In the genomic region with DNA sequence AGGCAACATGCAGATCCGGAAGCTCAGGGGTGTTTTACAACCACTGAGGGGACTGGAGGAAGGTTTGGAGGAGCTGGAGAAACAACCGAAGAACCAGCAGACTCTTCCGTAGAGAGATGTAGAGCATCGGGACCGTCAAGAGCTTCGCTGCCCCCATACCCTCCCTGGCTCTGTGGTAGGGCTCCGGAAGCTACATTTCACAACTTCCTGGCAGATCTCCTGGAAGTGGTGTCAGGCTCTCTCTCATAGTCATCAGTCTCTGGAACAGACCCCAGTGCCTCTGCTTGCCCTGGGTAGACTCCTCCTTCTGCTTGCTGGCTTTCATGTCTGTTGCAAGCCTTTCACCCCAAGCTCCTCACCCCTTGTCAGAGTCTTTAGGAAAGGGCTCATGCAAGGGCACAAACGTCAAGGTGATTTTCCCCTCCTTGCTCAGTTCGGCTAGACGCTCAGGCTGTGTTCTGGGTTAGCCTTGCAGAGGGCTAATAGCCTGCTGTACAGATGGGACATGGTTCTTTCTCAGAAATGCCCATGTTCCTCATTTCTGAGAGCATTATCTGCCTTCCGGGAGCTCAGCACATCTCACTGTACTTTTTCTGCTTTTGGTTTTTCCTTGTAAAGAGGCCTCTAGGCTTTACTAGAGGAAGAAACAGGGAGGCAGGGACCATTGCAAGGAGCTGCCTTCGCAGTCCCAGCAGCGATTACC, we compare ENCODE assay signal across 10 mouse cellular contexts. TPM values are rescaled to one million over a fixed set of nuclear protein-coding genes. Genes with fewer than 3 reads are reported as not detected.
DNase-seq lines count a peak whose midpoint lies in the region; ATAC-seq and TF ChIP-seq lines count a peak whose summit lies in the region.
"Had no signal": no experiment of that assay in that cellular context is flagged by ENCODE, and none has a peak within 500 bp of the region (broad histone marks: within the 10 kb centered on the region; RNA-seq: fewer than 3 reads in every experiment).

No protein-coding gene starts in this region.

- no peak overlapping the region for H3K9ac ChIP-seq in heart, adult 2 months (ENCODE audit: low read depth, low read length)
- no peak overlapping the region for H3K9ac ChIP-seq in lung, postnatal 0 days (replicated peaks; ENCODE audit: low read depth)

- no peaks in the 10 kb centered on the region for H3K9me3 ChIP-seq in lung, postnatal 0 days (ENCODE audit: low read length)

- no peak for TF ChIP-seq POLR2A in thymus, adult 2 months (IDR thresholded peaks at IDR 0.05; ENCODE audit: control insufficient read depth, extremely low read depth, insufficient read depth, low read length, poor library complexity)
- no peak for TF ChIP-seq POLR2A in heart, adult 2 months (IDR thresholded peaks at IDR 0.05; ENCODE audit: insufficient read depth, low read depth, low read length)

- H3K27ac ChIP-seq in thymus, adult 2 months (ENCODE audit: control insufficient read depth, insufficient read depth, low read length): no peak overlapping the region; the same call in 1 of the 2 replicates
- peak overlapping the region; percentile 17; the same call in 1 of the 2 replicates for H3K27ac ChIP-seq in heart, adult 2 months
- H3K27ac ChIP-seq in lung, postnatal 0 days (ENCODE audit: low read length): 0 out of 2 replicates have a peak overlapping the region, but pooled peaks have one; percentile 11
- H3K27ac ChIP-seq: kidney, postnatal 0 days had no signal

- WGBS in thymus, adult 2 months: 8% methylated on average over 13 of the region's 13 CpGs
- 55% methylated on average over 13 of the region's 13 CpGs for WGBS in heart, adult 2 months
- 48% methylated on average over 13 of the region's 13 CpGs for WGBS in lung, postnatal 0 days

- TF ChIP-seq EP300 in heart, adult 2 months (IDR thresholded peaks at IDR 0.05; ENCODE audit: insufficient read depth, low read depth, low read length): no peak
- no peak; the same call in 1 of the 2 replicates for TF ChIP-seq EP300 in lung, postnatal 0 days (IDR thresholded peaks at IDR 0.05)

- intact Hi-C loops in heart, adult 2 months (cut with DNase I): no loop called here

- H3K27me3 ChIP-seq in thymus, adult 2 months (ENCODE audit: control insufficient read depth, insufficient read depth, low read length): no peaks in the 10 kb centered on the region
- no peaks in the 10 kb centered on the region for H3K27me3 ChIP-seq in heart, adult 2 months (ENCODE audit: control insufficient read depth, insufficient read depth, low read length)
- H3K27me3 ChIP-seq in lung, postnatal 0 days (replicated peaks; ENCODE audit: insufficient read depth, low read length): no peaks in the 10 kb centered on the region

- H3K4me3 ChIP-seq in thymus, adult 2 months (ENCODE audit: control insufficient read depth, insufficient read depth, low read length): 0 out of 2 replicates have a peak overlapping the region, but pooled peaks have one; percentile 13
- H3K4me3 ChIP-seq in heart, adult 2 months: no peak overlapping the region
- H3K4me3 ChIP-seq in lung, postnatal 0 days (ENCODE audit: low read depth, low read length): no peak overlapping the region

- peaks cover 16% of the 10 kb centered on the region for H3K4me1 ChIP-seq in thymus, adult 2 months (replicated peaks; ENCODE audit: control insufficient read depth, insufficient read depth, low read length)
- peaks cover 9% of the 10 kb centered on the region for H3K4me1 ChIP-seq in heart, adult 2 months (ENCODE audit: control insufficient read depth, insufficient read depth, low read length)
- H3K4me1 ChIP-seq in lung, postnatal 0 days (ENCODE audit: insufficient read depth, low read depth, low read length): peaks cover 5% of the 10 kb centered on the region; the same call in 1 of the 2 replicates

- no peaks in the 10 kb centered on the region for H3K79me2 ChIP-seq in heart, adult 2 months (replicated peaks; ENCODE audit: control insufficient read depth, insufficient read depth, low read length)

- no peak overlapping the region for H3K4me2 ChIP-seq in lung, postnatal 0 days (replicated peaks; ENCODE audit: low read depth, low read length)

- TF ChIP-seq CTCF in thymus, adult 2 months (IDR thresholded peaks at IDR 0.05; ENCODE audit: borderline replicate concordance, control insufficient read depth, extremely low read depth, insufficient read depth, low read length, poor library complexity): no peak
- no peak for TF ChIP-seq CTCF in heart, adult 2 months (IDR thresholded peaks at IDR 0.05)
- TF ChIP-seq CTCF in lung, postnatal 0 days (IDR thresholded peaks at IDR 0.05): no peak

- ATAC-seq in lung, postnatal 0 days: peak; percentile 85

- DNase-seq in thymus, adult 2 months: peak; percentile 21
- DNase-seq in thymus, adult 18-20 months: no peak
- DNase-seq in heart, adult 2 months: peak; percentile 54 to 75
- peak; percentile 78 for DNase-seq in lung, postnatal 0 days (ENCODE audit: low spot score)
- peak; percentile 44 for DNase-seq in thymus, postnatal 4 days
- DNase-seq in layer of hippocampus, adult 9-11 months: no peak
- DNase-seq in layer of hippocampus, postnatal 36 days: no peak
- no peak for DNase-seq in ovary, adult 18-20 months (ENCODE audit: low spot score)
- DNase-seq: cerebellum, postnatal 25 days had no signal

- H3K36me3 ChIP-seq in thymus, adult 2 months (ENCODE audit: control insufficient read depth, insufficient read depth, low read length): no peaks in the 10 kb centered on the region
- H3K36me3 ChIP-seq in heart, adult 2 months (ENCODE audit: control insufficient read depth, insufficient read depth, low read length): no peaks in the 10 kb centered on the region
- H3K36me3 ChIP-seq in lung, postnatal 0 days (ENCODE audit: insufficient read depth, low read length): no peaks in the 10 kb centered on the region

RNA-seq across cellular contexts. Expression of a gene that starts 16.0 kb away (rescaled TPM):
- polyA plus RNA-seq in thymus, adult 2 months (2012; rRNA removed): 44.6 and 53.6 TPM in 2 replicates
- 10 to 100 TPM; 40.5 to 47.6 TPM for total RNA-seq in heart, adult 2 months (2021)
- 29.4 and 39.0 TPM in 2 replicates for polyA plus RNA-seq in heart, adult 2 months (2012; rRNA removed)
- 146 and 148 TPM in 2 replicates for polyA plus RNA-seq in lung, postnatal 0 days (2015; fragmentation: Nextera tagmentation; extraction: Ambion mirVana)
- total RNA-seq in layer of hippocampus, postnatal 36 days (2021): 10 to 100 TPM; 65.2 to 76.7 TPM

RNA-seq across cellular contexts. Expression of a gene that starts 55.7 kb away (rescaled TPM):
- polyA plus RNA-seq in thymus, adult 2 months (2012; rRNA removed): not detected in 2 replicates
- not detected for total RNA-seq in heart, adult 2 months (2021)
- not detected in 2 replicates for polyA plus RNA-seq in heart, adult 2 months (2012; rRNA removed)
- not detected in 2 replicates for polyA plus RNA-seq in lung, postnatal 0 days (2015; fragmentation: Nextera tagmentation; extraction: Ambion mirVana)
- not detected for total RNA-seq in layer of hippocampus, postnatal 36 days (2021)
- polyA plus RNA-seq: kidney, postnatal 0 days had no signal

Comparison
In these comparisons a context has a peak if more than half of its experiments do, and no peak if none do; other contexts are left out.
1. DNase-seq: peak in thymus, adult 2 months (single experiment), heart, adult 2 months (2 of 2), lung, postnatal 0 days (single experiment) and thymus, postnatal 4 days (single experiment); none in thymus, adult 18-20 months (0 of 2), layer of hippocampus, adult 9-11 months (single experiment), layer of hippocampus, postnatal 36 days (0 of 2) and ovary, adult 18-20 months (single experiment).